ENCODE assay signal across 20 mouse cellular contexts in genomic region chr19:42608082-42608481, GRCm38 (mm10). TPM values are rescaled to one million over a fixed set of nuclear protein-coding genes. Genes with fewer than 3 reads are reported as not detected.
"Had no signal": no experiment of that assay in that cellular context is flagged by ENCODE, and none has a peak within 500 bp of the region (broad histone marks: within the 10 kb centered on the region; RNA-seq: fewer than 3 reads in every experiment).

No protein-coding gene starts in this region.

- ATAC-seq: liver, postnatal 0 days; lung, postnatal 0 days had no signal

- DNase-seq: liver, postnatal 0 days; lung, adult 2 months; lung, postnatal 14 days; lung, postnatal 36 days; midbrain, embryonic 14.5 days; right cerebral cortex, postnatal 14 days; thymus, adult 2 months; thymus, postnatal 25 days; thymus, postnatal 4 days had no signal

- H3K27ac ChIP-seq: lung, embryonic 15.5 days; macrophage; midbrain, embryonic 12.5 days; neural tube, embryonic 12.5 days; stomach, embryonic 15.5 days; stomach, postnatal 0 days had no signal

- H3K4me3 ChIP-seq: lung, embryonic 15.5 days; megakaryocyte, embryonic 14.5 days; midbrain, embryonic 12.5 days; neural tube, embryonic 12.5 days; stomach, embryonic 15.5 days had no signal

RNA-seq across cellular contexts. Expression of gene Loxl4, which starts 4.5 kb away (rescaled TPM):
- total RNA-seq: megakaryocyte progenitor cell, adult 5-6 weeks; monocyte, adult 5-6 weeks; neutrophil, adult 5-6 weeks had no signal
- polyA plus RNA-seq: macrophage had no signal
